Mouse (Mus musculus) hindbrain, embryonic 15.5 days (tissue): ENCODE data around the gene Dennd2a. TPM values are rescaled to one million over a fixed set of nuclear protein-coding genes. Genes with fewer than 3 reads are reported as not detected.
A peak's percentile ranks its signal among the peaks of the same experiment; 100 is the strongest.

ENCODE experiments used
- ATAC-seq: fragments of 200-750 bp; cut with Nextera tagmentation; 2 replicates; pipeline ENCODE4 v1.8.0; 2017; ENCODE audit warnings: low read depth, moderate number of reproducible peaks, moderate TSS enrichment; ENCODE audit not compliant: low FRiP score
- H3K27ac ChIP-seq: fragments of 300-500 bp; sonication (generic); replicated peaks from 2 replicates; pipeline ENCODE4 v1.5.1; 2015; ENCODE audit warnings: mild to moderate bottlenecking, inconsistent platforms
- H3K27me3 ChIP-seq: fragments of 300-500 bp; sonication (generic); 2 replicates; pipeline ENCODE4 v1.6.1; 2015; ENCODE audit warnings: control low read depth, inconsistent platforms
- H3K36me3 ChIP-seq: fragments of 300-500 bp; sonication (generic); 2 replicates; pipeline ENCODE4 v1.6.1; 2015; ENCODE audit warnings: control low read depth, inconsistent platforms
- H3K4me1 ChIP-seq: fragments of 300-500 bp; sonication (generic); replicated peaks from 2 replicates; pipeline ENCODE4 v1.6.1; 2015; ENCODE audit warnings: control low read depth, inconsistent platforms
- H3K4me2 ChIP-seq: fragments of 300-500 bp; sonication (generic); 2 replicates; pipeline ENCODE4 v1.6.1; 2015; ENCODE audit warnings: moderate library complexity, mild to moderate bottlenecking, inconsistent platforms
- H3K4me3 ChIP-seq: fragments of 300-500 bp; sonication (generic); 2 replicates; pipeline ENCODE4 v1.5.1; 2015; ENCODE audit warnings: mild to moderate bottlenecking, inconsistent platforms
- H3K9ac ChIP-seq: fragments of 300-500 bp; sonication (generic); 2 replicates; pipeline ENCODE4 v1.6.1; 2015; ENCODE audit warnings: inconsistent platforms
- H3K9me3 ChIP-seq: fragments of 300-500 bp; sonication (generic); 2 replicates; pipeline ENCODE4 v1.6.1; 2016; ENCODE audit warnings: control low read depth, inconsistent platforms
- WGBS: fragments of 180-500 bp; shearing (Covaris S2); methylation state at CpG from one replicate; pipeline ENCODE4 v1.1.7; 2015; 5-methylcytosine and 5-hydroxymethylcytosine counted together
- polyA plus RNA-seq: library from polyadenylated mRNA; unstranded; fragments of >200 nt; fragmentation: Nextera tagmentation; extraction: Ambion mirVana; gene quantifications from 2 replicates; pipeline ENCODE4 v1.2.1, GENCODE M21; 2015

Dennd2a gene
- polyA plus RNA-seq, 1 experiment from 2014 or later: 18.7 TPM

GRCm38 (mm10) chr6:39551981-39552636 lies 5.6 kb downstream of the Dennd2a start:
- 64% methylated on average over 8 of the region's 8 CpGs for WGBS
- no peak overlapping the region for H3K27ac ChIP-seq
- no peak overlapping the region for H3K9ac ChIP-seq
- ATAC-seq: no peak
- no peaks in the 10 kb centered on the region for H3K36me3 ChIP-seq
- H3K9me3 ChIP-seq: no peaks in the 10 kb centered on the region
- H3K4me3 ChIP-seq: no peak overlapping the region
- H3K4me1 ChIP-seq: peaks cover 44% of the 10 kb centered on the region
- no peaks in the 10 kb centered on the region for H3K27me3 ChIP-seq
- H3K4me2 ChIP-seq: no peak overlapping the region

- no peaks in the 10 kb centered on the region for H3K9me3 ChIP-seq
- ATAC-seq: no peak
- 73% methylated on average over 5 of the region's 5 CpGs for WGBS
Measured at GRCm38 (mm10) chr6:39548030-39548429, 9.6 kb downstream of the Dennd2a start.

GRCm38 (mm10) chr6:39545474-39545873 lies 12.2 kb downstream of the Dennd2a start:
- no peak overlapping the region for H3K4me3 ChIP-seq
- no peaks in the 10 kb centered on the region for H3K36me3 ChIP-seq
- H3K27ac ChIP-seq: no peak overlapping the region
- 82% methylated on average over 7 of the region's 7 CpGs for WGBS
- H3K9me3 ChIP-seq: no peaks in the 10 kb centered on the region
- H3K9ac ChIP-seq: no peak overlapping the region
- no peak overlapping the region for H3K4me2 ChIP-seq
- no peaks in the 10 kb centered on the region for H3K27me3 ChIP-seq
- H3K4me1 ChIP-seq: peaks cover 57% of the 10 kb centered on the region
- ATAC-seq: no peak

More at GRCm38 (mm10) chr6:39548030-39548429, 9.6 kb downstream of the Dennd2a start:
- 0 out of 2 replicates have a peak overlapping the region, but pooled peaks have one; percentile 22 for H3K27ac ChIP-seq
- no peak overlapping the region for H3K4me2 ChIP-seq
- no peak overlapping the region for H3K4me3 ChIP-seq
- H3K36me3 ChIP-seq: no peaks in the 10 kb centered on the region
- H3K27me3 ChIP-seq: no peaks in the 10 kb centered on the region
- peaks cover 44% of the 10 kb centered on the region for H3K4me1 ChIP-seq
- H3K9ac ChIP-seq: no peak overlapping the region

- Histone ChIP-seq H3K9me3 (no peaks in the 10 kb centered on the region), H3K4me2 (0 out of 2 replicates have a peak overlapping the region, but pooled peaks have one; percentile 5), H3K9ac (no peak overlapping the region), H3K4me3 (no peak overlapping the region), H3K4me1 (peaks cover 73% of the 10 kb centered on the region), H3K36me3 (no peaks in the 10 kb centered on the region), H3K27ac (peak overlapping the region; percentile 80), H3K27me3 (no peaks in the 10 kb centered on the region)
- WGBS: 21% methylated on average over 15 of the region's 15 CpGs
- no peak for ATAC-seq
Measured at GRCm38 (mm10) chr6:39543769-39544420, 13.8 kb downstream of the Dennd2a start.

DNA sequence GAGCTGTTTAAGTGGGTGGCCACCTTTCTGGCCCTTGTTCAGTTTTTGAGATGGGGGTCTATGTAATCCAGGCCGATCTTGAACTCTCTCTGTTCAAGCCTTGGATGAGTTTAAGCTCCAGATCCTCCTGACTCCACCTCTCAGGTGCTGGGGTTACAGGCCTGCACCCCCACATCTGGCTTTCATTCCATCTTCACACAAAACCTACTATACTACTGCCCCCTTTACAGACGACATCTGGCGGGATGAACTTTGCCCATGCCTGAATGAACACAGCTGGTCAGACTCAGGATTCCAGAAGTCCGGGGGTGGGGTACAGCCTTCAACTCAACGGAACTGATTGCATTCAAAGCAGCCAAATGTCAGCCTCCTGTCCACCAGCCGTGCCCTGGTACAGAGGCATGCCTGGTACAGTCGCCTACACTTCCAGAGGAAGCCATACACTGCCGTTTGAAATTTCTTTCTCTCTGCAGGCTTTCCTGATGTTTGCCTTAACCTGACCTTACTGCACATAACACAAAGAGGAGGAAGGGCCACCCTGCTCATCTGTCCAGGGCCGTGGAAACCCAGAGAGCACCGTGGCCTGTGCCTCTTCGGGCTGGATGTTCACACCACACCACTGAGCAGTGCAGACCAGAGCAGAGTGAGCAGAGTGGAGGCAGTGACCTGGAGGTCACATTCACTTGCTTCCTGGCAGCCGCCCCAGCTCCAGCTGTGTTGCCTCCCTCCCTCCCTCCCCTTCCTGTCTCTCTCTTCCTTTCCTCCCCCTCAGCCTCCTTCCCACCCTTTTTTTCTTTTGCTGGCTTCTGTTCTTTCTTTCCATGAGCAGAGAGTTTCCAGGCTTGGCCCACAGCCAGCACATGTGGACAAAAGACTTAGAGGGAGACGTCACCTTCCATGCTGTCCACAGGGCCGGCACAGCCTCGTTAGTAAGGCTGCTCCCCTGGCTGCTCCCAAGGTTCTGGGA lies 14.8 kb downstream of the Dennd2a start:
- no peaks in the 10 kb centered on the region for H3K27me3 ChIP-seq
- H3K27ac ChIP-seq: peak overlapping the region; percentile 80
- H3K9me3 ChIP-seq: no peaks in the 10 kb centered on the region
- peak; percentile 84 for ATAC-seq
- whole genome bisulfite sequencing: 14% methylated on average over 14 of the region's 15 CpGs
- H3K9ac ChIP-seq: no peak overlapping the region
- H3K4me2 ChIP-seq: peak overlapping the region; percentile 5; the same call in 1 of the 2 replicates
- peaks cover 74% of the 10 kb centered on the region for H3K4me1 ChIP-seq
- H3K4me3 ChIP-seq: no peak overlapping the region
- H3K36me3 ChIP-seq: no peaks in the 10 kb centered on the region

- Histone ChIP-seq H3K4me1 (peaks cover 62% of the 10 kb centered on the region), H3K9me3 (no peaks in the 10 kb centered on the region), H3K27ac (0 out of 2 replicates have a peak overlapping the region, but pooled peaks have one; percentile 69), H3K4me2 (no peak overlapping the region), H3K9ac (no peak overlapping the region), H3K36me3 (no peaks in the 10 kb centered on the region), H3K27me3 (no peaks in the 10 kb centered on the region), H3K4me3 (no peak overlapping the region)
- 42% methylated on average over 2 of the region's 2 CpGs for WGBS
- ATAC-seq: no peak
Measured at GRCm38 (mm10) chr6:39540563-39540962, 17.1 kb downstream of the Dennd2a start.

GRCm38 (mm10) chr6:39539679-39540155 lies 17.9 kb downstream of the Dennd2a start:
- peak; percentile 46 for ATAC-seq
- no peaks in the 10 kb centered on the region for H3K9me3 ChIP-seq
- H3K27ac ChIP-seq: peak overlapping the region; percentile 69
- H3K27me3 ChIP-seq: no peaks in the 10 kb centered on the region
- H3K4me1 ChIP-seq: peaks cover 56% of the 10 kb centered on the region
- H3K9ac ChIP-seq: no peak overlapping the region
- peak overlapping the region; percentile 44 for H3K4me2 ChIP-seq
- no peaks in the 10 kb centered on the region for H3K36me3 ChIP-seq
- WGBS: 14% methylated on average over 7 of the region's 7 CpGs
- H3K4me3 ChIP-seq: no peak overlapping the region

DNA sequence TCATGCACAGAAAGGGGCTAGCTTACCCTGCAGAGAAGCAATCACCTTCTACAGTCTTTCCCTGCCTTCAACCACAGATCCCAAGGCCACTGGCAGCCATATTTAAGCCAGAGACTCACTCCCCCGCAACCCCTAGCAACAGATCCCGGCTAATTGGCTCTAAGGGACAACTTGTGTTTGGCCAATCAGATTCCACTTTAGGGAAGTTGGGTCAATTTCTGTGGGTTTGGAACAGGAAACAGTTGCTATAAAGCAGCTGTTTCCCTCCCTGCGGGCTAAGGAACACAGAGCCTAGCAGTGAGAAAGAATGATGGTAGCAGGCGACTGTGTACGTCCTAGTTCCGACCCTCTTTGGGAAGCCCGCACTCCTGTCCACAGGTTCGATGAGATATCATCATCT lies 19.4 kb downstream of the Dennd2a start:
- 80% methylated on average over 8 of the region's 8 CpGs for WGBS
- H3K27me3 ChIP-seq: no peaks in the 10 kb centered on the region
- no peaks in the 10 kb centered on the region for H3K9me3 ChIP-seq

DNA sequence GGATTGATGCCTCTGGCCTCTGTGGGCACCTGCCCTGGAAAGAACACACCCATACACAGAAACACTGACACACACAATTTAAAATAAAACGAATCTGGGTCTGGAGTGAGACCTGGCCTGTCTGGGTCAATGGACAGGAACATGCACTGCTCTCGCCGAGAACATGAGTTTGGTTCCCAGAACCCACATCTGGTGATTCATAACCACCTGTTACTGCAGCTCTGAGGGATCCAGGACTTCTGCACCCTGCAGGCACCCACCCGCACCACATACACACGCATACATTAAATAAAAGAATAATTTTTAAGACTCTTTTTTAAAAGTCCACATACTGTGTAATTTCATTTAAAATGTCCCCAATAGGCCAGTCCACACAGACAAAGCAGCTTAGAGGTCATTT lies 20.4 kb downstream of the Dennd2a start:
- Histone ChIP-seq H3K4me2 (no peak overlapping the region), H3K27me3 (no peaks in the 10 kb centered on the region), H3K9me3 (no peaks in the 10 kb centered on the region), H3K36me3 (no peaks in the 10 kb centered on the region), H3K4me3 (no peak overlapping the region), H3K27ac (no peak overlapping the region), H3K9ac (no peak overlapping the region), H3K4me1 (peaks cover 32% of the 10 kb centered on the region)
- WGBS: 96% methylated on average over 5 of the region's 5 CpGs
- no peak for ATAC-seq

More for the DNA sequence above, 19.4 kb downstream of the Dennd2a start:
- H3K4me3 ChIP-seq: no peak overlapping the region
- no peaks in the 10 kb centered on the region for H3K36me3 ChIP-seq
- ATAC-seq: no peak
- H3K9ac ChIP-seq: no peak overlapping the region
- no peak overlapping the region for H3K27ac ChIP-seq
- H3K4me2 ChIP-seq: no peak overlapping the region
- peaks cover 42% of the 10 kb centered on the region for H3K4me1 ChIP-seq

DNA sequence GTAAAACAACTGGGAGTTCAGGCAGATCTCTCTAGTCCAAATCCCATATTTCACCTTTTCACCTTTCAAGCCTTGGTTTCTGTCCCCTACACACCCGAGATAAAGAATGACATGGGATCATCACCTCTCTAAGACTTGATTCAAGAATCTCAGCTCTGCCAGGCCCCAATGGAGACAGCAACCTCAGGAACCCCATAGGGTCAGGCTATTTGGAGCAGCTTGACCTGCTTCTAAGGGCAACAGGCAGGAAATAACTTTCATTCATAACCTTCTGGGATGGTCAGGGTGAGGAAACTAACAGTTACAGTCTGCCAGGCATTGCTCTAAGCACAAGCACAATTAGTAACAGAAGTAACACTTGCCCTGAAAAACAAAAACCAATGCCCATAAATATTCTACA lies 21.0 kb downstream of the Dennd2a start:
- no peak for ATAC-seq
- no peaks in the 10 kb centered on the region for H3K27me3 ChIP-seq
- no peak overlapping the region for H3K27ac ChIP-seq
- no peak overlapping the region for H3K4me2 ChIP-seq
- no peak overlapping the region for H3K4me3 ChIP-seq
- no peaks in the 10 kb centered on the region for H3K36me3 ChIP-seq
- H3K9me3 ChIP-seq: no peaks in the 10 kb centered on the region
- WGBS: 61% methylated on average over 1 of the region's 1 CpGs
- peaks cover 29% of the 10 kb centered on the region for H3K4me1 ChIP-seq
- H3K9ac ChIP-seq: no peak overlapping the region

- H3K4me3 ChIP-seq: no peak overlapping the region
- H3K27ac ChIP-seq: no peak overlapping the region
- H3K9ac ChIP-seq: no peak overlapping the region
- no peak overlapping the region for H3K4me2 ChIP-seq
- ATAC-seq: no peak
- H3K36me3 ChIP-seq: no peaks in the 10 kb centered on the region
- H3K4me1 ChIP-seq: peaks cover 18% of the 10 kb centered on the region
- H3K27me3 ChIP-seq: no peaks in the 10 kb centered on the region
- no peaks in the 10 kb centered on the region for H3K9me3 ChIP-seq
Measured at GRCm38 (mm10) chr6:39534944-39535343, 22.7 kb downstream of the Dennd2a start.
